Comparison of ENCODE assay signal across 17 mouse cellular contexts in the genomic region with DNA sequence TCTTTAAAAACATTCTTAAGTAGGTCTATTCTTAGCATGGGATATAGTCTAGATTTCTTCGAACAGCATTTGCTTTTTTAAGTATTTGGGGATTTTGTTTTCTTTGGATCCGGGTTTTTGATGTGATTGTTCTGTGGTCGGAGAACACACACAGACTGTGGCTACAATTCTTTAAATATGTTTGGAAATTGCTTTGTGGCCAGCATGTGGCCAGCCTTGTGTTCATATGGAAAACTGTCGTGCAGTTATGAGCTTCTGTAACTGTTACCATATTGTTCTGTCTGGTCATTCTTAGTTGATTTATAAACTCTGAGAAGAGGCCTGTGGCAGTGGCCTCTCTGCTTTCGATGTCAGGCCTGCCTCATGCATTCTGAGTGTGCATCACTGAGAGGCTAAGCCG. TPM values are rescaled to one million over a fixed set of nuclear protein-coding genes. Genes with fewer than 3 reads are reported as not detected.
DNase-seq lines count a peak whose midpoint lies in the region; ATAC-seq lines count a peak whose summit lies in the region.
"Had no signal": no experiment of that assay in that cellular context is flagged by ENCODE, and none has a peak within 500 bp of the region (broad histone marks: within the 10 kb centered on the region; RNA-seq: fewer than 3 reads in every experiment).

No protein-coding gene starts in this region.

- H3K4me3 ChIP-seq in kidney, embryonic 16.5 days (ENCODE audit: low read length): no peak overlapping the region
- no peak overlapping the region for H3K4me3 ChIP-seq in brown adipose tissue, adult 24 weeks (ENCODE audit: insufficient read depth, low read depth, low read length)
- H3K4me3 ChIP-seq in neural tube, embryonic 14.5 days (ENCODE audit: low read depth, low read length): no peak overlapping the region
- H3K4me3 ChIP-seq in intestine, embryonic 15.5 days (replicated peaks): no peak overlapping the region
- H3K4me3 ChIP-seq: forebrain, embryonic 15.5 days; hindbrain, embryonic 15.5 days; myocyte had no signal

- H3K9me3 ChIP-seq in kidney, embryonic 16.5 days (ENCODE audit: low read length): no peaks in the 10 kb centered on the region
- no peaks in the 10 kb centered on the region for H3K9me3 ChIP-seq in neural tube, embryonic 14.5 days (ENCODE audit: control insufficient read depth, low read length)
- H3K9me3 ChIP-seq in intestine, embryonic 15.5 days: no peaks in the 10 kb centered on the region
- H3K9me3 ChIP-seq: forebrain, embryonic 15.5 days; hindbrain, embryonic 15.5 days had no signal

- no peak for ATAC-seq in kidney, embryonic 16.5 days (ENCODE audit: low FRiP score, low TSS enrichment)
- no peak for ATAC-seq in neural tube, embryonic 14.5 days (ENCODE audit: low read depth)
- ATAC-seq in intestine, embryonic 15.5 days: no peak
- ATAC-seq: forebrain, embryonic 15.5 days; intestine, postnatal 0 days had no signal

- peak overlapping the region; percentile 54; the same call in 1 of the 2 replicates for H3K27ac ChIP-seq in kidney, embryonic 16.5 days (ENCODE audit: low read length)
- peak overlapping the region; percentile 56 for H3K27ac ChIP-seq in brown adipose tissue, adult 24 weeks (replicated peaks; ENCODE audit: low read depth, low read length)
- H3K27ac ChIP-seq in neural tube, embryonic 14.5 days (ENCODE audit: low read depth, low read length): peak overlapping the region; percentile 31; the same call in 1 of the 2 replicates
- no peak overlapping the region for H3K27ac ChIP-seq in intestine, embryonic 15.5 days
- H3K27ac ChIP-seq: forebrain, embryonic 15.5 days; hindbrain, embryonic 15.5 days had no signal

- no peak overlapping the region for H3K9ac ChIP-seq in kidney, embryonic 16.5 days (replicated peaks; ENCODE audit: low read length)
- no peak overlapping the region for H3K9ac ChIP-seq in neural tube, embryonic 14.5 days (replicated peaks; ENCODE audit: low read depth, low read length)
- no peak overlapping the region for H3K9ac ChIP-seq in intestine, embryonic 15.5 days
- H3K9ac ChIP-seq: forebrain, embryonic 15.5 days; hindbrain, embryonic 15.5 days had no signal

- H3K27me3 ChIP-seq in kidney, embryonic 16.5 days (ENCODE audit: insufficient read depth, low read length): no peaks in the 10 kb centered on the region
- H3K27me3 ChIP-seq in neural tube, embryonic 14.5 days (ENCODE audit: control insufficient read depth, insufficient read depth, low read length): no peaks in the 10 kb centered on the region
- H3K27me3 ChIP-seq in intestine, embryonic 15.5 days (replicated peaks): no peaks in the 10 kb centered on the region
- H3K27me3 ChIP-seq: forebrain, embryonic 15.5 days; hindbrain, embryonic 15.5 days had no signal

- no peak overlapping the region for H3K4me2 ChIP-seq in kidney, embryonic 16.5 days (replicated peaks; ENCODE audit: low read depth, low read length)
- no peak overlapping the region for H3K4me2 ChIP-seq in neural tube, embryonic 14.5 days (ENCODE audit: low read depth, low read length)
- no peak overlapping the region for H3K4me2 ChIP-seq in intestine, embryonic 15.5 days (replicated peaks)
- H3K4me2 ChIP-seq: forebrain, embryonic 15.5 days; heart, embryonic 11.5 days; hindbrain, embryonic 15.5 days; midbrain, embryonic 11.5 days had no signal

- peaks cover 13% of the 10 kb centered on the region for H3K4me1 ChIP-seq in kidney, embryonic 16.5 days (ENCODE audit: insufficient read depth, low read length)
- peaks cover 38% of the 10 kb centered on the region for H3K4me1 ChIP-seq in brown adipose tissue, adult 24 weeks (ENCODE audit: control insufficient read depth, insufficient read depth, insufficient read length, low read length)
- H3K4me1 ChIP-seq in neural tube, embryonic 14.5 days (ENCODE audit: control insufficient read depth, insufficient read depth, low read length): 0 out of 2 replicates have a peak, but pooled peaks cover 3% of the 10 kb centered on the region
- peaks cover 9% of the 10 kb centered on the region; the same call in 1 of the 2 replicates for H3K4me1 ChIP-seq in intestine, embryonic 15.5 days (replicated peaks)
- H3K4me1 ChIP-seq: forebrain, embryonic 15.5 days had no signal

- peaks cover 5% of the 10 kb centered on the region for H3K36me3 ChIP-seq in kidney, embryonic 16.5 days (ENCODE audit: insufficient read depth, low read length)
- peaks cover 4% of the 10 kb centered on the region; the same call in 1 of the 2 replicates for H3K36me3 ChIP-seq in neural tube, embryonic 14.5 days (ENCODE audit: control insufficient read depth, insufficient read depth, low read length)
- no peaks in the 10 kb centered on the region for H3K36me3 ChIP-seq in intestine, embryonic 15.5 days

- 58% methylated on average over 6 of the region's 6 CpGs for WGBS in kidney, embryonic 16.5 days
- WGBS in neural tube, embryonic 14.5 days: 78% methylated on average over 6 of the region's 6 CpGs
- WGBS in intestine, embryonic 15.5 days: 64% methylated on average over 6 of the region's 6 CpGs

- no peak for DNase-seq in kidney, adult 9 months
- DNase-seq in 3T3-L1 (ENCODE audit: low read depth, low spot score): peak; percentile 40
- DNase-seq in spleen, postnatal 36 days (ENCODE audit: low spot score in 2 of 2): no peak
- DNase-seq: cerebellum, adult 8-10 months; heart, postnatal 14 days; left cerebral cortex, postnatal 4 days; thymus, postnatal 36 days had no signal

RNA-seq across cellular contexts. Expression of gene Kctd7, which starts 26.7 kb away (rescaled TPM):
- polyA plus RNA-seq in kidney, embryonic 16.5 days (2015; fragmentation: Nextera tagmentation; extraction: Ambion mirVana): 5.9 and 6.3 TPM in 2 replicates
- polyA plus RNA-seq in brown adipose tissue, adult 24 weeks (2012; ENCODE audit: insufficient read depth, insufficient read length, missing spikeins): 1.2 and 1.5 TPM in 2 replicates
- polyA plus RNA-seq in neural tube, embryonic 14.5 days (2014; fragmentation: Nextera tagmentation; extraction: Ambion mirVana): 16.1 and 17.5 TPM in 2 replicates
- polyA plus RNA-seq in intestine, embryonic 15.5 days (2015; fragmentation: Nextera tagmentation; extraction: Ambion mirVana): 3.8 and 3.9 TPM in 2 replicates

RNA-seq across cellular contexts. Expression of gene Tpst1, which starts 44.8 kb away (rescaled TPM):
- polyA plus RNA-seq in kidney, embryonic 16.5 days (2015; fragmentation: Nextera tagmentation; extraction: Ambion mirVana): 67.7 and 70.1 TPM in 2 replicates
- 11.6 and 14.3 TPM in 2 replicates for polyA plus RNA-seq in brown adipose tissue, adult 24 weeks (2012; ENCODE audit: insufficient read depth, insufficient read length, missing spikeins)
- 48.1 and 66.1 TPM in 2 replicates for polyA plus RNA-seq in neural tube, embryonic 14.5 days (2014; fragmentation: Nextera tagmentation; extraction: Ambion mirVana)
- polyA plus RNA-seq in intestine, embryonic 15.5 days (2015; fragmentation: Nextera tagmentation; extraction: Ambion mirVana): 53.4 and 59.8 TPM in 2 replicates

RNA-seq across cellular contexts. Expression of gene Rabgef1, which starts 53.7 kb away (rescaled TPM):
- 32.6 and 33.2 TPM in 2 replicates for polyA plus RNA-seq in kidney, embryonic 16.5 days (2015; fragmentation: Nextera tagmentation; extraction: Ambion mirVana)
- polyA plus RNA-seq in brown adipose tissue, adult 24 weeks (2012; ENCODE audit: insufficient read depth, insufficient read length, missing spikeins): 16.7 and 19.1 TPM in 2 replicates
- 40.0 and 41.1 TPM in 2 replicates for polyA plus RNA-seq in neural tube, embryonic 14.5 days (2014; fragmentation: Nextera tagmentation; extraction: Ambion mirVana)
- 22.3 and 26.8 TPM in 2 replicates for polyA plus RNA-seq in intestine, embryonic 15.5 days (2015; fragmentation: Nextera tagmentation; extraction: Ambion mirVana)
